Mouse (Mus musculus) ovary, adult 18-20 months (tissue): Measurements from ENCODE around the gene Dusp8.

Experiments
- DNase-seq: peaks from one replicate; pipeline ENCODE4 v3.0.0; 2022; ENCODE audit warnings: low spot score, mixed read lengths

The Dusp8 gene

DNA sequence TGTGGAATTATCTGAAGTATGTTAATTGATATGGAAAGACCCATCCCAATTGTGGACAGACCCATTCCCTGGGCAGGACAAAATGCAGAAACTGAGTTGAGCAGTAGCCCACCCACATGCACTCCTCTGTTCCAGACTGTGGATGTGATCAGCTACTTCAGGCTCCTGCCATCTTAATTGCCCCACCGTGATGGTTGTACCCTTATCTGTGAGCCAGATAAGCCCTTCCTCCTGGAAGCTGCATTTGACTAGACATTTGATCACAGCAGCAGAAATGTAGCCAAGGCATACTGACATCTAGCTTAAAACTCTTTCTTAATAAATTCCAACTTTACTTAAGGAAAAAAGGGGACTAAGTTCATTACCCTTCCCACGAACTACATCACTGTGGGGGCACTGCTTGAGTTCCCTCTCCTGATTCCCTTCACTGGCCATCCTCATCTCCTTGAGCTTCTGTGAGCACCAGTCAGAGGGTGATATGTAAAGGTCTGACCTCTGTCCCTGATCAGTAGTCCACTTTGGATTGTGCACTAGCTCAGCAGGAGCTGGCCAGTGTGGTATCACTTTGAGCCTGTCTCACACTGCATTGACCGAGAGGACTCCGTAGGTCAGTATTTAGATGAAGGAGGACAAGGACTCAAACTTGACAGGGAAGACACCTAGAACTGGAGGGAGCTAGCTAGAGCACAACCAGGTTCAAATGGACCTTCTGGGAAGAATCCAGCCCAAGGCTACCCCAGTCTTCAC is 9.3 kb downstream of the Dusp8 start:
- no peak for DNase-seq

DNA sequence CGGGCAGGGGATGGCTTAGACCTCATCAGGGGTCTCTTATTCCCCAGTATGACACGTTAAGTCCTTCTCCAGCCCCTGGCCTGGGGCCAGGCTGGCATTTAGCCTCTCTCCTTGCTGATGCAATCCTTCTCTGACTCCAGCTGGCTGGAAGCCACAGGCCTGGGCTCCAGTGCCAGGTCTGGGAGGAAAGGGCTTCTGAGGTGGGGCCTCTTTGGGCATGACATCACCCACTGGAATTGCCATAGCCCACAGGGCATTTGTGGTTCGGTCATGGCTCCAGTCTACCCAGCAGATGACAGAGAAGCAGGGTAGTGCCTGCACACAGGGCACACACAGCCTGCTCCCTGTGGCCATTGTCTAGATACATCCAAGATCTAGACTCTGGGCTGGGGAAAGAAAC is 10.8 kb downstream of the Dusp8 start:
- DNase-seq: peak; percentile 57

DNA sequence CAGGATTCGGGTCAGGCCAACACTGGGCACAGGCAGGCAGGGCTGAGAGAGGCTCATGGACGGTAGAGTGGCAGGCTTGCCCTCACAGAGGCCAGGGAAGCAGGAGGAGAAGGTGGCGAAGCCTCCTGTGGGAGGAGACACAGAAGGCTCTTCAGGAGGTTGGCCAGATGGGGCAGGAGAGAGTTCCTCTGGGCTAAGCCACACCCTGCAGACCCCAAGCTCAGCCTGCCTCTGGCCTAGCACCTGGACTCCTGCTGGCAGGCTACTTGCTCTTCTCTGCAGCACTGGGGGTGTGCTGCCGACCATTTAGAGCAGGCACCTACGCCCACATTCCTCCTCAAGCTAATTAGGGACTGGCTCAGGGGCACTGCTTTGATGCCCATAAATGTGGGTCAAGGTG is 11.2 kb downstream of the Dusp8 start:
- no peak for DNase-seq

DNA sequence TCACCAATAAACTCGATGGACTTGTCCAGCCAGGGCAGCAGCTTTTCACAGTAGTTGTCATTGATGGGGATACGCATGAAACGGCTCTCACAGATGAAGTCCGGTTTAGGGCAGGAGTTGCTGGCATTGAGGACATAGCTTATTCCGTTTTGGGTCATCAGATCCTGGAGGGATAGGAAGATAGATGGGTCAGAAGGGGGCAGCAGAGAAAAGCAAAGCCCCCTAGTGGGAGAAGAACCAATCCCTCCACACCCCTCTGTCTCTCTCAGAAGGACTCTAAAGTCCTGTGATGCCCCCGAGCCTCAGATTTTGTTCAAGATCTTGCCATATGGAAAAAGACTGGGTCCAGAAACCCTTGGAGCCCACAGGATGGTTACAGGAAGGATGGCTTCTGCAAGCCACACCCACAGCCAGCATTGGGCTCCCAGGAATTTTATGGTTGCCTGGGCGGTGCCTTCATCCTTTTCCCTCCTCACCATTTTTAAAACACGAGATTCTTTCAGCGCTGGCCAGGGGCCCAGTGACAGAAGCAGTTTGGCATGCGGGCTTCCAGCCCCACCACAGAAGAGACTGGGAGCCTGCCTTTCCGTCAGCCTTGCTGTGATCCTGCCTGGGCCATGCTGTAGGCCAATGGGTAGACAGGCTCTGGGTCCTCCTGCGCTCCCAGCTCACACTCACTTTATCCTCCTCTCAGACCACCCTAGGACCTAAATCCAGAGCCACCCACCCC is 11.9 kb downstream of the Dusp8 start:
- DNase-seq: no peak

DNA sequence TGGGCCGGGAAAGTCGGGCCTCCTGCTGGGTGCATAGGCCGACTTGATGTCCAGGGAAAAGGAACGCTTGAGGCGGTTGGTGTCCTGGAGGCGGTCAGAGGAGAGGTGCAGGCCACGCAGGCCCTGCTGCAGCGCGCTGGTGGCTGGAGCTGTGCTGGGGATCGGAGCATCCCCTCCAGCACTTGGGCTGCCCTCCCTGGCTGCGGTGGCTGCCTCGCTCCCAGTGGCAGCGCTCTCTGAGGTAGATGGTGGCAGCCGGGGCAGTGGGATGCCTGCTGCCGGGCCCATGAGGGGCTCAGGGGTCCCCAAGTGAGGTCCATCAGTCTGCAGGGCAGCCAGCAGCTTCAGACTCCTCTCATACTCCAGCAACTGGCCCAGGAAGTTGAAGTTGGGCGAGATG is 13.0 kb downstream of the Dusp8 start:
- no peak for DNase-seq

- no peak for DNase-seq
Measured at GRCm38 (mm10) chr7:142082179-142082578, 13.5 kb downstream of the Dusp8 start.

DNA sequence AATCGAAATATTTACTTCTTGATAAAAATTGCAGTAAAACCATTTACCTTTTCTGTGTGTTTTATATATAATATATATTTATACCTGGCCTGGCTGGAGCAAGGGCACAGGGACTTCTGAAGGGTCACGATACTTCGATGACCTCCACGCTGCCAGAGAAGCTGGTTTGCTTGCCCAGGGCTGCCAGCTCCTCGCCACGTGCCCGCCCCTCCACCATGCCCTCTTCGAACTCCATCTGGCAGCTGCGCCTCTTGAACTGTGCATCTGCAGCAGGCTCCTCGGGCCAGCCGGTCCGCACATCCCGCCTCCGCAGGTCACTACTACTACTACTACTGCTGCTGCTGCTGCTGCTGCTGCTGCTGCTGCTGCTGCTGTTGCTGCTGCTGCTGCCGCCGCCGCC is 13.9 kb downstream of the Dusp8 start:
- DNase-seq: no peak

DNA sequence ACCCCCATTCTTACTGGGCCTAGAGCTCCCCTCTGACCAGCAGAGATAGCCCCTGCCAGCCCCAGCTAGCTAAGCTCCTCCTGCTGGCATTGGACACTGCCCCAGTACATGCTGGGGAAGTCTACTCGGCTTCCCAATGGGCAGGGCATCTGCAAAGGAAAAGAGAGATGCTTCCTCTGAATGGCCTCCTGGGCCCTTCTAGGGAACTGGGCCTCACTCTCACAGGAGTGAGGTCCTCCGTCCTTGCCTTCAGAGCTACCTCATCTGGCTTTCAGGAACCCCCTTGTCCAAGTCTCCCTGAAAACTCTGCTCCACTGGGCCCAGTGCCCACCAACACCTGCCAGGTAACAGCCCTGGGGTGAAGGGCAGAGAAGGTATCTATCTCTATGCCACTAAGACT is 14.8 kb downstream of the Dusp8 start:
- DNase-seq: no peak

DNA sequence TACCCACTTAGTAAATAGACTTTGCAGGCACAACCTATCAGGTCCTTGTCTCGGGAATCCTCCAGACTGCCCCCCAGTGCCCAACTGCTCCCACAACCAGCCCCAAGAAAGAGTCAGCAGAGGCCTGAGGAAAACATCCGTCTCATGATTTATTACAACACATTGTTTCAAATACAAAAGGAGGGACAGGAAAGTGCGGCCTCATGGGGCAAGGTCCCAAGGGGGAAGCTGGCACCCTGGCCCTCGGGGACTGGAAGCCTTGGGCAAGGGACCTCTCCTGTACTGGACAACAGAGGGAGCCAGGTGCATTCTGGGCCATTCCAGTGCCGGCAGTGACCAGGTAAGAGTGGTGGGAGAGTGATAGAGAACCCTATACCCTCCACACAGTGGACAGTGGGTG is 16.3 kb downstream of the Dusp8 start:
- no peak for DNase-seq

GRCm38 (mm10) chr7:142077138-142077537 is 18.5 kb downstream of the Dusp8 start:
- no peak for DNase-seq

GRCm38 (mm10) chr7:142074146-142074886 is 21.3 kb downstream of the Dusp8 start:
- DNase-seq: no peak

GRCm38 (mm10) chr7:142071717-142072116 is 23.9 kb downstream of the Dusp8 start:
- DNase-seq: no peak

DNA sequence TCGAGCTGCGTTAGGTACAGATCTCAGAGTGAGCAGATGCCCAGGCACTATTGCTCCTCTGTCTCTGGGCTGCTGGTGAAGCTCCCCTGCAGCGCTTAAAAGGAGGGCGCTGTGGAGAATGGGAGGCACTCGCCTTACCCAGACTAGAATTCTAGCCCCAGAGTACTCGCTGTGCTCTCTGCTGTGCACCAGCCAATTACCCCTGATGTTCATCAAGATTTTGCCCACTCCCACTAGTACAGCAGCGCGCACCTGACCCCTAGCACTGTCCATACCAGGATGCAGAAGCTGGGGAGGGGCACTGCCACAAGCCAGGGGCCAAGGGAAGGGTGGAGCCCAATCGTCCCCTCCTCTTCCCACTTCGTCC is 24.4 kb downstream of the Dusp8 start:
- no peak for DNase-seq

DNA sequence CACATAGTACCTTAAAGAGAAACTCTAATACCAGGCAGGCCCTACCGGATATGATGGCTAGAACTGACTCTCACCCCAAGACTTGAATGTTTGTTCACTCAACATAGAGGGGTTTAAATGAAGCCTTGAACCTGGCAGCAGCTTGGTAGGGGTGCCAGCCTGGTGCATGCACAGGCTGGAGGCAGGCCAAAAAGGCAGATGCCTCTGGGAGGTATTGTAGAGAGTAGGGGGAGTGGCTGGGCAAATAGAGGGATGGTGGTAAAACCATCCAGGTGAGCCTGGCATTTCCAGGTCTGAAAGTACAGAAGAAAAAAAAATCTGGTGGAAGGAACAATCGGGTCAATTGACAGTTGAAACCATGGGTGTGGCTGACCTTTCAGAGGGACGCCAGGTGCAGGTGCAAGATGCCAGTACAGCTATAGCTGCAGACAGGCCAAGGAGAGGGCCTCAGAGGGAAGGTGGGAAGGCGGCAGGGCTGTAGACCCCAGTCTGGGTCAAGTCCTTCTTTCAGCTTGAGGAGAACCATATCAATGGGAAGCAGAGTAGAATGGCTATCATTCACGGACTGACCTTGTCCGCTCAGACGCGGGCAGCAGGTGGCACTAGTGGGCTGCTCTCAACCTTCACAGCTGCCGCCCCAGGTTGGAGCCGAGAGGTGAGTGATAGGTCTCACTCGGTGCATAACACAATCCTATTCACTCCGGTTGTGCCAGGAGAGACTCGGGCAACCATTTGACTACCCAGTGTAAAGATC is 25.0 kb downstream of the Dusp8 start:
- DNase-seq: no peak

- no peak for DNase-seq
Measured at GRCm38 (mm10) chr7:142068429-142068828, 27.2 kb downstream of the Dusp8 start.

DNA sequence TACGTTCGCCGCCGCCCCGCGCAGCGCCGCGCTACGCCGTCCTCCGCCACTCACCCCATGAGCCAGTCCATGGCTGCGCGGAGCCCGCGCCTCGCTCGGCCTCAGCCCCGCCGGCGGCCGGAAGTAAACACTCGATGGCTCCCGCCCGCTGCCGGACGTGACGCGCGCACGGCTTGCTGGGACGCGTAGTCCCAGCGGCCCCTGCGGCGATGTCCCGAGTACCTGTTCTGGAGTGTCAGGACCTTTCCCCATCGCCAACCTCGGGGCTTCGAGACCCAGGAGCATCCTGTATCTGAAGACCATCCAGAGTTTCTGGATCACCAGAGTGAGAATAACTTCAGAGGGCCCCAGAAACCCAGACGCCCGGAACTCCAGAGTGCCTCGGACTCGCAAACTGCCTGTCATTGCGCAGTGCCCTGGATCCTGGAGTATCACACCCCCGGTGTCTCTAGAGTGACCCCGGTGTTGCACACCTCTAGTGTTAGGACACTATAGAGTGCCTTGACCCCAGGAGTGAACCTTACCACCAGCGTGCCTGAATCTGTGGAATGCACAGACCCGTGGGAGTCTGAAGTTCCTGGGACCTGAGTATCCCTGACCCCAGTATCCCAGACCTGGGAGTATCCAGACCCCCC is 34.6 kb downstream of the Dusp8 start, which contains the start of gene Mob2:
TSS of gene Mob2 (minus strand) at position 135 of the 635 bp plus-strand sequence.
- peak; percentile 77 for DNase-seq

DNA sequence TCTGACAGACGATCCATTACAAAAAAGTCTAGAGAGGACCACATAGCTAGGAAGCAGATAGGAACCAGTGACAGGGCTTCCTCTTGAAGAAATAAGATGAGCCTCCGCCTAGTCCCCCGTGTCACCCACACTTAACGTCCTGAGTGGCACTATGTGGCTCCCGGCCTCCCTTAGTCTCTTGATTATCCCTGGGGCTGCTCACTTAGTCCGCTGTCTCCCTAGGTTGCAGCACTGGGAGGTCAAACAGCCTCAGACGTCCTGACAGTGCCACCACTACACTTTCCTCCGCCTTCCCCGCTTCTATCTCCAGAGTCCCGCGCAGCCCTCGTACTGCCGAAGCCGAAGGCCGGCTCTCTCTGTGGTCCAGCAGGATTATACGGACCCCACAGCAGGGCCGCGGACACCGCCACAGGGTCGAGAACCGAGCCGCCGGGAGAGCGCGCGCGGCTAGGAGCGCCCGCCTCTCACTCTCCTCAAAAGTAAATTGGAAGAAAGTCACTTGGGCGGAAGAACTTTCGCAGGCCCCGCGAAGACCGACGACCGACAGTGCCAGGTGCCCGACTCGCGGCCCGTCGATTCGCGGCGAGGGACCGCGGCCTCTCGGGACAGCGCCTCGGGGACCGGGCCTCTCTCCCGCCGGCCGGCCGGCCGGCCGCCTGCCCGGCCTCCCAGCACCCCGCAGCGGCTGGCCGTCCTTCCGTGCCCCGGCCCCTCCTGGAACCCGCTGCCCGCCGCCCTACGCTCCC is 35.3 kb downstream of the Dusp8 start:
- DNase-seq: no peak

DNA sequence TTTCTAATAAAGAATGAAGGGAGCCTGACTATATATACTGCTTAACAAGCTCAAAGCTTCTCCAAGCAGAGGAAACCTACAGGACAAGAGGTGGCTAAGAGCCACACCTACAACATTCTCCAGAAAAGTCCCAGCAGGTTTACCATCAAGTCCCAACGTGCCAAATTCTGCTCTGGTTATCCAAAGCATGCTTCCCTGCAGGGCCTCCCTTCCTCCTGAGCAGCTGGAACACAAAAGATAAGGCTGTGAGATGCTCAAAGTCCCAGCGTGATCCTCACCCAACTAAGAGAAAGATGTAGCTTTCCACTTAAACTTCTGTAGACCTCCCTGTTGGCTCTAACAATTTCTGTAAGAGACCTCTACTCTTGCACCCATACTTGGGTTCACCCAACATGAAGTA is 36.6 kb downstream of the Dusp8 start:
- no peak for DNase-seq

DNA sequence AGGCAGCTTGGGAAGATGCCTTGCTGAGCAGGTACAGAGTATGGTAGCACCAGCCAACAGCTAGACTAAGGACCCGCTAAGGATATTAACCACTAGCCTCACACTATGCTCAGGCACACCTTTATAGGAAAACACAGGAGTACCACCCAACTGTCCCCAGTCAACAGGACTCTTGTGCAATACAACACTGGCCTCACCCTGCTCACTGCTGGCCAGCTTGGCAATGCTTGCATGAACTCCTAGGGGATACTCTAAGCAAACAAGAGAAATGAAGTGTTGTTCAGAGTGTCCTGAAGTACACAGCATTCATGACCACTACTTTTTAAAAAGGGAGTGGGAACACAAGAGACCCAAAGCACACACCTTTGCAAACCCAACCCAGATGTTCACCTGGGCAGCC is 38.5 kb downstream of the Dusp8 start:
- DNase-seq: no peak

- DNase-seq: no peak
Measured at GRCm38 (mm10) chr7:142056601-142057061, 39.0 kb downstream of the Dusp8 start.

DNA sequence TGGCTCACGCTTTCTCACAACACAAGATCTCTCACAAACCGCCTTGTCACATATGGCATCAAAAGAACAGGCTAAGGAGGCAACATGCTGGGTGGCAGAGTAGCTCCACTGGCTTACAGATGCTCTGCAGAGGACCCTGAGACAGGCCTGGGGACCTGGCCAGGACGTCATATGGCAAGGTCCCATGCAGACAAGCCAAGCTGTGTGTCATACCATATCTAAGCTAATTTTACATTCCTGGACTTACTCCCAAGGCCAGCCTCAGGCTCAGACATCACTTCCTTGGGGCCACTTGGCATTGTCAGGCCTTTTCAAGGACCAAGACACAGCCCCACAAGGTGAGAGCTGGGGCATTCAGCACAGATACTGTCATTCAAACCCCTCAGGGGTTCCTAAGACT is 40.2 kb downstream of the Dusp8 start:
- DNase-seq: no peak
